Mouse (Mus musculus) cerebellum, adult (tissue): ENCODE results near the gene Uspl1.

ENCODE experiments used
- ATAC-seq: cut with Nextera tagmentation; 2 replicates; pipeline ENCODE4 v1.9.2; 2017; ENCODE audit warnings: mild to moderate bottlenecking, moderate library complexity, mixed read lengths; ENCODE audit not compliant: insufficient number of reproducible peaks, low FRiP score, low TSS enrichment

Gene Uspl1

GRCm38 (mm10) chr5:149252303-149252702, 68.2 kb downstream of the Uspl1 start:
- no peak for ATAC-seq

- ATAC-seq = no peak
Observed at GRCm38 (mm10) chr5:149253491-149253890, 69.3 kb downstream of the Uspl1 start.

DNA sequence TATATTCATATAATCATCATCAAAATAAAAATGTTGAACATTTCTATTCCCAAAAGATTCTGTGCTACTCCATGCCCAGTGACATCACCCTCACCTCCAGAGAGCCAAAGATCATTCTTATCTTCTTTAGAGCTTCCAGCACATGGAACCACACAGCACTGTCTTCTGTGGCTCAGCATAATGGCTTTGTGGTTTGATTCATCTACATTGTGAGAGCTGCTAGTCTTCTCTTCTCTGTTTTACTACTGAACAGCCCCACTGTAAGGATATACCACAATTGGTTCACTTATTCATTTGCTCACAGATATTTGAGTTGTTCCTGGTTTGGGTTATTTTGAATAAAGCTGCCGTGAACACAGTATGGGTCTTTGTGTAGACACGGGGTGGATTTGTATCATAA, 71.4 kb downstream of the Uspl1 start:
- no peak for ATAC-seq

- no peak for ATAC-seq
Observed at GRCm38 (mm10) chr5:149257518-149258281, 73.5 kb downstream of the Uspl1 start.

GRCm38 (mm10) chr5:149259093-149259492, 74.9 kb downstream of the Uspl1 start:
- no peak for ATAC-seq

DNA sequence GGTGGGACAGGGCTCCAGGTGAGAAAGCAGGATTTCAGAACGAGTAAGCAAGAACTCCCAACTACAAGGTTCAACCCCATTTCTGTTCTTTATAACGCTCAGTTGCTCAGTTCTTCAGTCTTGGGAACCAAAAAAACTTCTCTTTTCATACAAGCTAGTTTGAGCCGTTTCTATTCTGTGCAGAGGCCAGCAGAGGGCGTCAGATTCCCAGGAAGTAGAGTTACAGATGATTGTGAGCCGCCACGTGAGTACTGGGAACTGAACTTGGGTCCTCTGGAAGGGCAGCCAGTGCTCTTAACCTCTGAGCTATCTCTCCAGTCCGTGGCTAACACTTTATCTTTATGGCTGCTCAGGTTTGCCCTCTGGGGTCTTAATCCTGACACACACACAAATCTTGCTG, 77.3 kb downstream of the Uspl1 start:
- no peak for ATAC-seq

GRCm38 (mm10) chr5:149261866-149262265, 77.7 kb downstream of the Uspl1 start:
- ATAC-seq = no peak

DNA sequence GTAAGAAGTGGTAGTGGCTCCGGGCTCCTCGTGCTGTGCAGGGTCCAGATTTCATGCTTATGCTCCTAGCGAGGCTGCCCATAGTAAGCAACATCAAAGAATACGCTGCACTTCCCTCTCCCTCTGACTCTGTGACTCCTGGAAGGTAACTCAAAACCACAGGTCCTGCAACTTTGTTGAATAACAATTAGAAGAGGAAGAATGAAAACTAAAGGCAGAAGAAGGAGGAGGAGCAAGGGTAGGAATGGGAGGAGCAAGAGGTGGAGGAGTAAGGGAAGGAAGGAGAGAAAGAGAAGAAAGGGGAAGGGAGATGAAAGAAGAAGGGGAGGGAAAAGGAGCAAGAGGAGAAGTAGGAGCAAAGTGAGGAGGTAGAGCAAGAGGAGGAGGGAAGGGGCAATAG, 80.3 kb downstream of the Uspl1 start, which contains the start of gene Alox5ap:
Gene Alox5ap (plus strand): TSS at position 363 of the 400 bp plus-strand sequence.
- no peak for ATAC-seq

GRCm38 (mm10) chr5:149264878-149265279, 80.7 kb downstream of the Uspl1 start:
- no peak for ATAC-seq
